ENCODE assay signal across 9 mouse cellular contexts in genomic region chr8:120513638-120514461, GRCm38 (mm10).
DNase-seq lines count a peak whose midpoint lies in the region; ATAC-seq lines count a peak whose summit lies in the region.
"Had no signal": no experiment of that assay in that cellular context is flagged by ENCODE, and none has a peak within 500 bp of the region (broad histone marks: within the 10 kb centered on the region; RNA-seq: fewer than 3 reads in every experiment).

No protein-coding gene starts in this region.

- intact Hi-C loops in left cerebral cortex, postnatal 4 days (cut with DNase I), result no loop called here
- intact Hi-C loops in left cerebral cortex, postnatal 36 days (cut with DNase I), result no loop called here

- H3K27ac ChIP-seq in embryonic facial prominence, embryonic 11.5 days (replicated peaks; ENCODE audit: low read depth, low read length), result peak overlapping the region; percentile 48; the same call in 1 of the 2 replicates
- peak overlapping the region; percentile 82 for H3K27ac ChIP-seq in limb, embryonic 10.5 days
- H3K27ac ChIP-seq: liver, embryonic 14.5 days had no signal

- WGBS in embryonic facial prominence, embryonic 11.5 days, result 9% methylated on average over 26 of the region's 26 CpGs
- WGBS in limb, embryonic 10.5 days, result 4% methylated on average over 26 of the region's 26 CpGs

- H3K9me3 ChIP-seq in embryonic facial prominence, embryonic 11.5 days (replicated peaks; ENCODE audit: control insufficient read depth, low read length), result no peaks in the 10 kb centered on the region
- H3K9me3 ChIP-seq in limb, embryonic 10.5 days (replicated peaks), result no peaks in the 10 kb centered on the region

- 0 out of 2 replicates have a peak, but pooled peaks have one; percentile 12 for ATAC-seq in embryonic facial prominence, embryonic 11.5 days (replicated peaks; ENCODE audit: insufficient number of reproducible peaks, low FRiP score, low TSS enrichment, low read depth)

- DNase-seq in left cerebral cortex, postnatal 4 days, result peak; percentile 85
- DNase-seq in left cerebral cortex, postnatal 36 days (ENCODE audit: low spot score in 2 of 2), result no peak
- no peak for DNase-seq in embryonic facial prominence, embryonic 11.5 days (ENCODE audit: low spot score)
- peak; percentile 79 for DNase-seq in limb, embryonic 10.5 days (ENCODE audit: low spot score)
- peak; percentile 61 to 62 for DNase-seq in thymus, postnatal 10 days (ENCODE audit: low spot score in 2 of 2)
- no peak for DNase-seq in kidney, postnatal 10 days
- no peak for DNase-seq in spleen, postnatal 10 days (ENCODE audit: low spot score in 2 of 2)
- DNase-seq in right cerebral cortex, postnatal 14 days, result no peak

- H3K4me2 ChIP-seq in embryonic facial prominence, embryonic 11.5 days (ENCODE audit: low read depth, low read length), result no peak overlapping the region; the same call in 1 of the 2 replicates

- no peak overlapping the region for H3K4me3 ChIP-seq in embryonic facial prominence, embryonic 11.5 days (ENCODE audit: low read depth, low read length)
- H3K4me3 ChIP-seq in limb, embryonic 10.5 days, result peak overlapping the region; percentile 32

- H3K9ac ChIP-seq in embryonic facial prominence, embryonic 11.5 days (replicated peaks; ENCODE audit: low read length), result no peak overlapping the region
- H3K9ac ChIP-seq: liver, embryonic 14.5 days had no signal

- H3K27me3 ChIP-seq in embryonic facial prominence, embryonic 11.5 days (ENCODE audit: control insufficient read depth, insufficient read depth, low read length), result no peaks in the 10 kb centered on the region
- peaks cover 19% of the 10 kb centered on the region; the same call in 1 of the 2 replicates for H3K27me3 ChIP-seq in limb, embryonic 10.5 days (ENCODE audit: low read depth, poor library complexity, severe bottlenecking)

- no peaks in the 10 kb centered on the region for H3K36me3 ChIP-seq in embryonic facial prominence, embryonic 11.5 days (replicated peaks; ENCODE audit: control insufficient read depth, insufficient read depth, low read depth, low read length)
- no peaks in the 10 kb centered on the region for H3K36me3 ChIP-seq in limb, embryonic 10.5 days

- peaks cover 55% of the 10 kb centered on the region for H3K4me1 ChIP-seq in embryonic facial prominence, embryonic 11.5 days (ENCODE audit: control insufficient read depth, insufficient read depth, low read length)
- peaks cover 100% of the 10 kb centered on the region for H3K4me1 ChIP-seq in limb, embryonic 10.5 days

Comparison
In these comparisons a context has a peak if more than half of its experiments do, and no peak if none do; other contexts are left out.
1. DNase-seq: peak in left cerebral cortex, postnatal 4 days (single experiment), limb, embryonic 10.5 days (single experiment) and thymus, postnatal 10 days (2 of 2); none in left cerebral cortex, postnatal 36 days (0 of 2), embryonic facial prominence, embryonic 11.5 days (single experiment), kidney, postnatal 10 days (single experiment), spleen, postnatal 10 days (0 of 2) and right cerebral cortex, postnatal 14 days (single experiment).